Mouse (Mus musculus): Measurements from ENCODE around the gene Mad1l1. TPM values are rescaled to one million over a fixed set of nuclear protein-coding genes. Genes with fewer than 3 reads are reported as not detected.

Gene Mad1l1
- polyA plus RNA-seq, 1 experiment: 18.3 TPM

DNA sequence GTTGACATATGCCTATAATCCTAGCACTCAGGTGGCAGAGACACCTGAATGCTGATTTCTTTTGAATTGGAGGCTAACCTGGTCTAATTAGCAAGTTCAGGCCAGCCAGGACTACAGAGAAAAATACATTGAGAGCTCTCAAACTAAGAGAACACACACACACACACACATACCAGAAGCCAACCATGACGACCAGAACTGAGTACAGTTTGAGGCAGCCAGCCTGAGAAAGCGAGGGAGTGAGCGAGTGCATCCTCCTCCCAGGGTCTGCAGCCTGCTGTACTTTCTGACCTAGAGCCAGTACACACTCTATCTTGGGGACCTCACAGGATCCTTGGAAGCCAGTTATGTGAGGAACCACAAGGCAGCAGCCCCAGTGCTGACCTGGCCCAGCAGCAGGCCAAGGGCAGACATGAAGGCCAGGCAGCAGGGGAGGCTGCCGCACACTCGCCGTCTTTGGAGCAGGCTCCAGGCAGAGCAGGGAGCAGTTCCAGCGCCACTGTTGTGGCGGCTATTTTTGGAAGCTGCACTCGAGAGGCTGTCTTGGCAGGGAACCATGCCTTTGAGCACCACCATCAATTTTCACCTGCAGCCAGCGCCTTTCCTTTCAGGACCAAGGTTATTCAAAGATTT, 143.2 kb downstream of the Mad1l1 start:
- Histone ChIP-seq H3K27ac (ENCODE audit: insufficient read depth, low read length) (no peak overlapping the region), H3K4me1 (ENCODE audit: control insufficient read depth, insufficient read depth, insufficient read length) (no peaks in the 10 kb centered on the region), H3K4me3 (ENCODE audit: extremely low read depth, insufficient read depth, insufficient read length) (no peak overlapping the region), H3K27me3 (ENCODE audit: control insufficient read depth, insufficient read depth, low read length) (no peaks in the 10 kb centered on the region), H3K36me3 (ENCODE audit: control insufficient read depth, insufficient read depth, low read length) (0 out of 2 replicates have a peak, but pooled peaks cover 2% of the 10 kb centered on the region)
- no peak for TF ChIP-seq CTCF (IDR thresholded peaks at IDR 0.05; ENCODE audit: extremely low read depth, insufficient read depth, insufficient read length, insufficient replicate concordance)
- no peak for TF ChIP-seq POLR2A (IDR thresholded peaks at IDR 0.05; ENCODE audit: low read depth, low read length)
- WGBS: 78% methylated on average over 10 of the region's 10 CpGs
- no peak for DNase-seq (ENCODE audit: low read depth in 1 of 2, low spot score in 2 of 2)

DNA sequence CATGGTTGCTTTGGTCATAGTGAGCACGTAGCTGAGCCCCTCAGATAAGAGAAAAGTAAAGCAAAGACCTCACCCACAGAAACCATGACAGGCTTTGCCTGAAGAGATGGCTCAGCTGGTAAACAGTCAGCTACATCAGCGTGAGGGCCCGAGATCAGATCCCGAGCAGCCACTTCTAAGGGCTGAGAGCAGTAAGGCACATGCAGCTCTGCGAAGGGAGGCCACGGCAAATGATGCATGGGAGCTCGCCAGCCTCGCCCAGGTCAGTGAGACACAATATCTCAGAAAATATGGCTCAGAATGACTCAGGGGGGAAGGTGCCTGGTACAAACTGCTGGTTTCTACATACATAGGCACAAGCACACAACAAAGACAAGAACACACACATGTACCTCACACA, 143.8 kb downstream of the Mad1l1 start:
- Histone ChIP-seq H3K27me3 (ENCODE audit: control insufficient read depth, insufficient read depth, low read length) (no peaks in the 10 kb centered on the region), H3K4me3 (ENCODE audit: extremely low read depth, insufficient read depth, insufficient read length) (no peak overlapping the region), H3K27ac (ENCODE audit: insufficient read depth, low read length) (no peak overlapping the region), H3K36me3 (ENCODE audit: control insufficient read depth, insufficient read depth, low read length) (0 out of 2 replicates have a peak, but pooled peaks cover 2% of the 10 kb centered on the region), H3K4me1 (ENCODE audit: control insufficient read depth, insufficient read depth, insufficient read length) (no peaks in the 10 kb centered on the region)
- 87% methylated on average over 8 of the region's 8 CpGs for WGBS
- TF ChIP-seq POLR2A (IDR thresholded peaks at IDR 0.05; ENCODE audit: low read depth, low read length) (no peak), CTCF (IDR thresholded peaks at IDR 0.05; ENCODE audit: extremely low read depth, insufficient read depth, insufficient read length, insufficient replicate concordance) (no peak)
- DNase-seq (ENCODE audit: low read depth in 1 of 2, low spot score in 2 of 2): no peak

DNA sequence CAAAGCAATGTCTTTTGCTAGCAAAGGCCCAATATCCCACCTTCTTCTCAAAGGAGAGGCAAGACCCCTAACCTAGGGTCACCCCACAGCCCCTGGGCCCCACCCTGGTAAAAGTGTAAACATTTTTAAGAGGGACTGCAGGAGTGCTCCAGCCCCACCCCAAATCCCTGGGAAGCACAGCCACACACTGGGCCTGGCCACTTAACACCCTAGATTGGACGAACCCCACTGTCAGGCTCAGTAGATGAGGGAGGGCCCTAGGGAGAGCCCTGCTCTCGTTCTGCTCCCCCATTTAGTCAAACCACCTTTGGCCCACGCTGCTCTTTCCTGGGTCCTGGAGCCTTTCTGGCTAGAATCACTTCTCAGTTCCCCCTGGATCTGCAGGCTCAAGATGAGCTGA, 145.0 kb downstream of the Mad1l1 start:
- WGBS: 89% methylated on average over 3 of the region's 3 CpGs
- H3K4me1 ChIP-seq (ENCODE audit: control insufficient read depth, insufficient read depth, insufficient read length): no peaks in the 10 kb centered on the region
- no peak overlapping the region for H3K4me3 ChIP-seq (ENCODE audit: extremely low read depth, insufficient read depth, insufficient read length)
- no peak for DNase-seq (ENCODE audit: low read depth in 1 of 2, low spot score in 2 of 2)
- H3K36me3 ChIP-seq (ENCODE audit: control insufficient read depth, insufficient read depth, low read length): 0 out of 2 replicates have a peak, but pooled peaks cover 2% of the 10 kb centered on the region
- no peak for TF ChIP-seq CTCF (IDR thresholded peaks at IDR 0.05; ENCODE audit: extremely low read depth, insufficient read depth, insufficient read length, insufficient replicate concordance)
- no peak for TF ChIP-seq POLR2A (IDR thresholded peaks at IDR 0.05; ENCODE audit: low read depth, low read length)
- no peaks in the 10 kb centered on the region for H3K27me3 ChIP-seq (ENCODE audit: control insufficient read depth, insufficient read depth, low read length)
- no peak overlapping the region for H3K27ac ChIP-seq (ENCODE audit: insufficient read depth, low read length)

DNA sequence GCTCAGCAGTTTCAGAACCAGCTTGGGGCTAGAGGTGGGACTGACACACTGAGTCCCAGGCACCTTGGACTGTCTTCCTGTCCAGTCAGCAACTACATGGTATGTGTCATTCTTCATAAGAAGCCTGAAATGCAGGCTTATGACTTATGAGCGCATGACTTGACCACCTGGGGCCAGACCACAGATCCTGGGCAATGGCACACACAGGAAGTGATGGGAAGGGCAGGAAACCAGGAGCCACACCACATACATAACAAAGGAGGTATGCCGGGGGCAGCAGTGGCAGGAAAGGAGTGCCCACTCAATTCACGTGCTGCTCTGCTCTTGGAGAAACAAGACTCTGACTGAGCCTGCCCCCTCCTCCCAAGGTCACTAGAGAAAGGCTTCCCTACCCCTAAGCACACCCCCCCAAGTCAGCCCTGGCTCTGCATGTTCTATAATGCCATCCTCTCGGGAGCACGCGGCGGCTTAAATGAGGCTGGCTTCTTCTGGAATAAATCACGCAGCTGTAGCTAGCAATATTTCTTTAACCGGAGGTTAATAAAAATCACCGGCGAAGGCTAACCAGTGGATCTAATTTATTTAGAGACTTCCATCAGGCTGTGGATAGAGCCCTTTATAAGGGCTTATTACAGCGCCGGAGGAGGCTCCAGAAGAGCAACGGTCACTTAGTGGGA, 146.4 kb downstream of the Mad1l1 start:
- DNase-seq (ENCODE audit: low read depth in 1 of 2, low spot score in 2 of 2): no peak
- Histone ChIP-seq H3K27me3 (ENCODE audit: control insufficient read depth, insufficient read depth, low read length) (no peaks in the 10 kb centered on the region), H3K4me1 (ENCODE audit: control insufficient read depth, insufficient read depth, insufficient read length) (no peaks in the 10 kb centered on the region), H3K27ac (ENCODE audit: insufficient read depth, low read length) (no peak overlapping the region), H3K36me3 (ENCODE audit: control insufficient read depth, insufficient read depth, low read length) (0 out of 2 replicates have a peak, but pooled peaks cover 2% of the 10 kb centered on the region), H3K4me3 (ENCODE audit: extremely low read depth, insufficient read depth, insufficient read length) (no peak overlapping the region)
- 82% methylated on average over 14 of the region's 14 CpGs for WGBS
- TF ChIP-seq POLR2A (IDR thresholded peaks at IDR 0.05; ENCODE audit: low read depth, low read length) (no peak), CTCF (IDR thresholded peaks at IDR 0.05; ENCODE audit: extremely low read depth, insufficient read depth, insufficient read length, insufficient replicate concordance) (no peak)

DNA sequence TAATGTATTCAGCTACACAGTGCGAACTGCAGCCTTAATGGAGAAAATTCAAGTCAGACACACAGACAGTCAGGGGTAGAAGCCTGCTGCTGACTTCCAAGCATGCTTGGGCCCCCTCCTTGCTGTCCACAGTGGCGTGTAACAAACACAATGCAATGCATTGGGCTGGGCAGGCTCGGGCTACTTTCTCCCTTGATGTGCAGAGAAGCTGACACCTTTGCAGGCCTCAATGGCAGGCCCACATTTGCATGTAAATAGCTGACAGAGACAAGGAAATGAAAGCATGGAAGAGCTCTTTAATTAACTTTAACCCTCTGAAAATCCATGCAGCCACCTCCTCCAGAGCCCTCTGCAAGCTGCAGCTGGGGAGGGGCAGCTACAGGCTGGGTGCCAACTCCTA, 147.3 kb downstream of the Mad1l1 start:
- WGBS: 95% methylated on average over 3 of the region's 3 CpGs

DNA sequence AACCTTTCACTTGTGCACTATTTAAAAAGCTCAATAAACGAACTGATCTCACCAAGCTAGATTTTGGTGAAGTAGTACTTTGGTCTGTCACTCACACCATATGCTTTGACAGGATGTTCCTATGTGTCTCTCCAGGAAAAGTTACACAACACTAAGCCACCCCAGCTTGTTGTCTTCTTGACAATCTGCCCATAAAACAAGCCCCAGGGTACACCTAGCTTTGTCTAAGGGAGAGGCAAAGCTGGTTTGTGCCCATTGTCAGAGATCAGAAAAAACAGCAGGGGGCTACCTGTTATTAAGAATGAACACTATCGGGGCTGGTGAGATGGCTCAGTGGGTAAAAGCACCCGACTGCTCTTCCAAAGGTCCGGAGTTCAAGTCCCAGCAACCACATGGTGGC, 148.2 kb downstream of the Mad1l1 start:
- Histone ChIP-seq H3K27ac (ENCODE audit: insufficient read depth, low read length) (no peak overlapping the region), H3K4me1 (ENCODE audit: control insufficient read depth, insufficient read depth, insufficient read length) (no peaks in the 10 kb centered on the region), H3K36me3 (ENCODE audit: control insufficient read depth, insufficient read depth, low read length) (no peaks in the 10 kb centered on the region), H3K27me3 (ENCODE audit: control insufficient read depth, insufficient read depth, low read length) (no peaks in the 10 kb centered on the region), H3K4me3 (ENCODE audit: extremely low read depth, insufficient read depth, insufficient read length) (no peak overlapping the region)
- 94% methylated on average over 4 of the region's 4 CpGs for WGBS
- no peak for DNase-seq (ENCODE audit: low read depth in 1 of 2, low spot score in 2 of 2)
- TF ChIP-seq CTCF (IDR thresholded peaks at IDR 0.05; ENCODE audit: extremely low read depth, insufficient read depth, insufficient read length, insufficient replicate concordance): no peak
- TF ChIP-seq POLR2A (IDR thresholded peaks at IDR 0.05; ENCODE audit: low read depth, low read length): no peak

More for the DNA sequence above, 147.3 kb downstream of the Mad1l1 start:
- H3K27ac ChIP-seq (ENCODE audit: insufficient read depth, low read length): no peak overlapping the region
- H3K27me3 ChIP-seq (ENCODE audit: control insufficient read depth, insufficient read depth, low read length): no peaks in the 10 kb centered on the region
- H3K36me3 ChIP-seq (ENCODE audit: control insufficient read depth, insufficient read depth, low read length): 0 out of 2 replicates have a peak, but pooled peaks cover 2% of the 10 kb centered on the region
- no peak overlapping the region for H3K4me3 ChIP-seq (ENCODE audit: extremely low read depth, insufficient read depth, insufficient read length)
- DNase-seq (ENCODE audit: low read depth in 1 of 2, low spot score in 2 of 2): no peak
- no peaks in the 10 kb centered on the region for H3K4me1 ChIP-seq (ENCODE audit: control insufficient read depth, insufficient read depth, insufficient read length)
- TF ChIP-seq CTCF (IDR thresholded peaks at IDR 0.05; ENCODE audit: extremely low read depth, insufficient read depth, insufficient read length, insufficient replicate concordance) (no peak), POLR2A (IDR thresholded peaks at IDR 0.05; ENCODE audit: low read depth, low read length) (no peak)

DNA sequence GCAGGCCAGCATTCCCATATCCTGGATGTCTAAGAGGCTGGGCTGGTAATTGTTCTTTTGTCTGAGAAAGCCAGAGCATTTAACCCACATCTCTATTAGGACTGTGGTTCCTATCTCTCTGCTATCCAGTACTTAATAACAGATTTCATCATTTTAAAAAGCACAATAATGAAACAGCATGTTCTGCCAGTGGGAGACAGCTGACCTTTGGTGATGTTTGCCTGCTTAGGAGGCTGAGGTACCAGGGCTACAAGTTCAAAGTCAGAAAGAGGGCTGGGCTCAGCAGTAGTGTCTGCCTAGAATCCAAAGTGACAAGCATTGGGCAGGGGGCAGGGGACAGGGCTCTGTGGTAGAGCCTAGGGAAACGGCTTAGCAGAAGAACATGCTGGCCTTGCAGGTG, 149.6 kb downstream of the Mad1l1 start:
- no peak overlapping the region for H3K27ac ChIP-seq (ENCODE audit: insufficient read depth, low read length)

More for the DNA sequence above, 149.6 kb downstream of the Mad1l1 start:
- Histone ChIP-seq H3K27me3 (ENCODE audit: control insufficient read depth, insufficient read depth, low read length) (no peaks in the 10 kb centered on the region), H3K4me3 (ENCODE audit: extremely low read depth, insufficient read depth, insufficient read length) (no peak overlapping the region), H3K36me3 (ENCODE audit: control insufficient read depth, insufficient read depth, low read length) (no peaks in the 10 kb centered on the region), H3K4me1 (ENCODE audit: control insufficient read depth, insufficient read depth, insufficient read length) (no peaks in the 10 kb centered on the region)
- TF ChIP-seq CTCF (IDR thresholded peaks at IDR 0.05; ENCODE audit: extremely low read depth, insufficient read depth, insufficient read length, insufficient replicate concordance) (no peak), POLR2A (IDR thresholded peaks at IDR 0.05; ENCODE audit: low read depth, low read length) (no peak)
- 96% methylated on average over 1 of the region's 1 CpGs for WGBS
- DNase-seq (ENCODE audit: low read depth in 1 of 2, low spot score in 2 of 2): no peak

Data from spleen, adult 2 months (tissue).